Mouse (Mus musculus) intestine, embryonic 16.5 days (tissue): Measurements from ENCODE around the gene Rmi1. TPM values are rescaled to one million over a fixed set of nuclear protein-coding genes. Genes with fewer than 3 reads are reported as not detected.

Experiments
- ATAC-seq: fragments of 200-750 bp; cut with Nextera tagmentation; 2 replicates; pipeline ENCODE4 v1.8.0; 2017; ENCODE audit warnings: moderate TSS enrichment, moderate library complexity
- H3K27ac ChIP-seq: fragments of 300-500 bp; sonication (generic); 2 replicates; pipeline ENCODE4 v1.5.1; 2014; ENCODE audit warnings: mild to moderate bottlenecking, low read length
- H3K27me3 ChIP-seq: fragments of 300-500 bp; sonication (generic); replicated peaks from 2 replicates; pipeline ENCODE4 v1.6.1; 2014; ENCODE audit warnings: low read length, control low read depth, mixed read lengths; ENCODE audit not compliant: control insufficient read depth, insufficient read depth
- H3K36me3 ChIP-seq: fragments of 300-500 bp; sonication (generic); 2 replicates; pipeline ENCODE4 v1.6.1; 2014; ENCODE audit warnings: low read length, control low read depth; ENCODE audit not compliant: control insufficient read depth, insufficient read depth
- H3K4me1 ChIP-seq: fragments of 300-500 bp; sonication (generic); 2 replicates; pipeline ENCODE4 v1.6.1; 2014; ENCODE audit warnings: low read length, control low read depth, mixed read lengths; ENCODE audit not compliant: control insufficient read depth, insufficient read depth
- H3K4me2 ChIP-seq: fragments of 300-500 bp; sonication (generic); 2 replicates; pipeline ENCODE4 v1.6.1; 2014; ENCODE audit warnings: low read depth, low read length, control low read depth
- H3K4me3 ChIP-seq: fragments of 300-500 bp; sonication (generic); 2 replicates; pipeline ENCODE4 v1.5.1; 2014; ENCODE audit warnings: mild to moderate bottlenecking, low read length
- H3K9ac ChIP-seq: fragments of 300-500 bp; sonication (generic); 2 replicates; pipeline ENCODE4 v1.6.1; 2014; ENCODE audit warnings: low read depth, low read length
- H3K9me3 ChIP-seq: fragments of 300-500 bp; sonication (generic); 2 replicates; pipeline ENCODE4 v1.6.1; 2016; ENCODE audit warnings: low read length, control low read depth; ENCODE audit not compliant: control insufficient read depth
- WGBS: fragments of 180-500 bp; shearing (Covaris S2); extraction: QIAGEN DNeasy Blood & Tissue Kit; methylation state at CpG from one replicate; pipeline ENCODE4 v1.1.7; 2014; 5-methylcytosine and 5-hydroxymethylcytosine counted together
- polyA plus RNA-seq: library from polyadenylated mRNA; unstranded; fragments of >200 nt; fragmentation: Nextera tagmentation; extraction: Ambion mirVana; gene quantifications from 2 replicates; pipeline ENCODE4 v1.2.1, GENCODE M21; 2015

Rmi1 gene
- polyA plus RNA-seq, 1 experiment from 2014 or later = 20.8 TPM

GRCm38 (mm10) chr13:58419266-58419665, 17.2 kb downstream of the Rmi1 start:
- WGBS = 97% methylated on average over 1 of the region's 1 CpGs
- H3K4me1 ChIP-seq = 0 out of 2 replicates have a peak, but pooled peaks cover 7% of the 10 kb centered on the region

GRCm38 (mm10) chr13:58421026-58421425, 19.0 kb downstream of the Rmi1 start:
- Histone ChIP-seq H3K4me1 (0 out of 2 replicates have a peak, but pooled peaks cover 7% of the 10 kb centered on the region), H3K9ac (no peak overlapping the region), H3K27ac (no peak overlapping the region), H3K4me3 (no peak overlapping the region), H3K4me2 (no peak overlapping the region), H3K9me3 (no peaks in the 10 kb centered on the region), H3K36me3 (no peaks in the 10 kb centered on the region), H3K27me3 (no peaks in the 10 kb centered on the region)
- WGBS = 78% methylated on average over 4 of the region's 4 CpGs
- no peak for ATAC-seq

More at GRCm38 (mm10) chr13:58419266-58419665, 17.2 kb downstream of the Rmi1 start:
- Histone ChIP-seq H3K27ac (no peak overlapping the region), H3K27me3 (no peaks in the 10 kb centered on the region), H3K4me2 (no peak overlapping the region), H3K9me3 (no peaks in the 10 kb centered on the region), H3K36me3 (no peaks in the 10 kb centered on the region), H3K4me3 (no peak overlapping the region), H3K9ac (no peak overlapping the region)
- ATAC-seq = no peak

GRCm38 (mm10) chr13:58422242-58422641, 20.2 kb downstream of the Rmi1 start:
- no peak for ATAC-seq
- 63% methylated on average over 4 of the region's 4 CpGs for WGBS
- no peaks in the 10 kb centered on the region for H3K27me3 ChIP-seq
- H3K9ac ChIP-seq = no peak overlapping the region
- no peak overlapping the region for H3K27ac ChIP-seq
- no peaks in the 10 kb centered on the region for H3K36me3 ChIP-seq
- no peaks in the 10 kb centered on the region for H3K9me3 ChIP-seq
- no peak overlapping the region for H3K4me2 ChIP-seq
- 0 out of 2 replicates have a peak, but pooled peaks cover 7% of the 10 kb centered on the region for H3K4me1 ChIP-seq
- no peak overlapping the region for H3K4me3 ChIP-seq

GRCm38 (mm10) chr13:58423061-58423660, 21.1 kb downstream of the Rmi1 start:
- H3K27ac ChIP-seq = no peak overlapping the region
- no peak overlapping the region for H3K4me3 ChIP-seq
- no peak overlapping the region for H3K4me2 ChIP-seq
- ATAC-seq = no peak
- no peaks in the 10 kb centered on the region for H3K36me3 ChIP-seq
- 42% methylated on average over 10 of the region's 10 CpGs for WGBS
- 0 out of 2 replicates have a peak, but pooled peaks cover 7% of the 10 kb centered on the region for H3K4me1 ChIP-seq
- no peak overlapping the region for H3K9ac ChIP-seq
- no peaks in the 10 kb centered on the region for H3K9me3 ChIP-seq
- H3K27me3 ChIP-seq = no peaks in the 10 kb centered on the region

- no peaks in the 10 kb centered on the region for H3K4me1 ChIP-seq
- no peaks in the 10 kb centered on the region for H3K27me3 ChIP-seq
- H3K27ac ChIP-seq = no peak overlapping the region
- no peaks in the 10 kb centered on the region for H3K36me3 ChIP-seq
- H3K4me3 ChIP-seq = no peak overlapping the region
- no peak overlapping the region for H3K9ac ChIP-seq
- H3K9me3 ChIP-seq = no peaks in the 10 kb centered on the region
- no peak for ATAC-seq
- 59% methylated on average over 2 of the region's 2 CpGs for WGBS
- H3K4me2 ChIP-seq = no peak overlapping the region
These were observed 37.7 kb downstream of the Rmi1 start for GRCm38 (mm10) chr13:58439716-58440115.

GRCm38 (mm10) chr13:58443326-58443725, 41.3 kb downstream of the Rmi1 start:
- 67% methylated on average over 4 of the region's 4 CpGs for WGBS
- H3K27me3 ChIP-seq = no peaks in the 10 kb centered on the region
- ATAC-seq = no peak
- no peak overlapping the region for H3K4me2 ChIP-seq
- H3K4me3 ChIP-seq = no peak overlapping the region
- H3K9me3 ChIP-seq = no peaks in the 10 kb centered on the region
- H3K36me3 ChIP-seq = no peaks in the 10 kb centered on the region
- H3K4me1 ChIP-seq = no peaks in the 10 kb centered on the region
- H3K27ac ChIP-seq = no peak overlapping the region
- H3K9ac ChIP-seq = no peak overlapping the region

- no peak overlapping the region for H3K4me3 ChIP-seq
- no peak overlapping the region for H3K4me2 ChIP-seq
- no peak overlapping the region for H3K9ac ChIP-seq
- 32% methylated on average over 7 of the region's 7 CpGs for WGBS
- H3K27ac ChIP-seq = no peak overlapping the region
- no peaks in the 10 kb centered on the region for H3K27me3 ChIP-seq
- no peaks in the 10 kb centered on the region for H3K36me3 ChIP-seq
- no peaks in the 10 kb centered on the region for H3K9me3 ChIP-seq
- no peaks in the 10 kb centered on the region for H3K4me1 ChIP-seq
- 0 out of 2 replicates have a peak, but pooled peaks have one; percentile 31 for ATAC-seq
These were observed 41.7 kb downstream of the Rmi1 start for GRCm38 (mm10) chr13:58443787-58444186.

GRCm38 (mm10) chr13:58446541-58446940, 44.5 kb downstream of the Rmi1 start:
- no peak for ATAC-seq

GRCm38 (mm10) chr13:58450459-58451182, 48.6 kb downstream of the Rmi1 start:
- Histone ChIP-seq H3K36me3 (no peaks in the 10 kb centered on the region), H3K4me2 (no peak overlapping the region), H3K9ac (no peak overlapping the region), H3K9me3 (no peaks in the 10 kb centered on the region), H3K27me3 (no peaks in the 10 kb centered on the region), H3K4me3 (no peak overlapping the region), H3K27ac (no peak overlapping the region), H3K4me1 (no peaks in the 10 kb centered on the region)
- 82% methylated on average over 22 of the region's 22 CpGs for WGBS
- ATAC-seq = no peak

More at GRCm38 (mm10) chr13:58446541-58446940, 44.5 kb downstream of the Rmi1 start:
- Histone ChIP-seq H3K36me3 (no peaks in the 10 kb centered on the region), H3K4me2 (no peak overlapping the region), H3K9ac (no peak overlapping the region), H3K27me3 (no peaks in the 10 kb centered on the region), H3K4me3 (no peak overlapping the region), H3K27ac (no peak overlapping the region), H3K4me1 (no peaks in the 10 kb centered on the region), H3K9me3 (no peaks in the 10 kb centered on the region)
- 72% methylated on average over 2 of the region's 2 CpGs for WGBS
